Mouse (Mus musculus) limb, embryonic 11.5 days (tissue): Measurements from ENCODE around the gene Katnal1. TPM values are rescaled to one million over a fixed set of nuclear protein-coding genes. Genes with fewer than 3 reads are reported as not detected.
A peak's percentile ranks its signal among the peaks of the same experiment; 100 is the strongest.

Experiments used
- ATAC-seq: fragments of 200-750 bp; cut with Nextera tagmentation; 2 replicates; pipeline ENCODE4 v1.8.0; 2017; ENCODE audit warnings: low read depth; ENCODE audit not compliant: insufficient number of reproducible peaks, low FRiP score, low TSS enrichment
- DNase-seq: peaks from one replicate; pipeline ENCODE4 v3.0.0-alpha.2; 2015; ENCODE audit warnings: low spot score
- H3K27ac ChIP-seq: fragments of 300-500 bp; sonication (generic); replicated peaks from 2 replicates; pipeline ENCODE4 v1.5.1; 2014; ENCODE audit warnings: low read depth, mild to moderate bottlenecking, low read length
- H3K27me3 ChIP-seq: fragments of 300-500 bp; sonication (generic); 2 replicates; pipeline ENCODE4 v1.6.1; 2014; ENCODE audit warnings: mild to moderate bottlenecking, low read length, mixed read lengths; ENCODE audit not compliant: control insufficient read depth, insufficient read depth
- H3K36me3 ChIP-seq: fragments of 300-500 bp; sonication (generic); 2 replicates; pipeline ENCODE4 v1.6.1; 2014; ENCODE audit warnings: mild to moderate bottlenecking, low read length, moderate library complexity, mixed read lengths; ENCODE audit not compliant: control insufficient read depth, insufficient read depth
- H3K4me1 ChIP-seq: fragments of 300-500 bp; sonication (generic); 2 replicates; pipeline ENCODE4 v1.6.1; 2014; ENCODE audit warnings: low read length, mixed read lengths; ENCODE audit not compliant: control insufficient read depth, insufficient read depth
- H3K4me2 ChIP-seq: fragments of 300-500 bp; sonication (generic); 2 replicates; pipeline ENCODE4 v1.6.1; 2014; ENCODE audit warnings: low read depth, mild to moderate bottlenecking, moderate library complexity; ENCODE audit not compliant: severe bottlenecking
- H3K4me3 ChIP-seq: fragments of 300-500 bp; sonication (generic); 2 replicates; pipeline ENCODE4 v1.5.1; 2014; ENCODE audit warnings: low read depth, low read length
- H3K9ac ChIP-seq: fragments of 300-500 bp; sonication (generic); 2 replicates; pipeline ENCODE4 v1.6.1; 2014; ENCODE audit warnings: mild to moderate bottlenecking, low read length
- H3K9me3 ChIP-seq: fragments of 300-500 bp; sonication (generic); 2 replicates; pipeline ENCODE4 v1.6.1; 2016; ENCODE audit warnings: low read length; ENCODE audit not compliant: control insufficient read depth
- WGBS: fragments of 180-500 bp; shearing (Covaris S2); extraction: QIAGEN DNeasy Blood & Tissue Kit; methylation state at CpG from one replicate; pipeline ENCODE4 v1.1.7; 2014; 5-methylcytosine and 5-hydroxymethylcytosine counted together
- polyA plus RNA-seq: library from polyadenylated mRNA; unstranded; fragments of >200 nt; fragmentation: Nextera tagmentation; extraction: Ambion mirVana; gene quantifications from 2 replicates; pipeline ENCODE4 v1.2.1, GENCODE M21; 2014

Gene Katnal1
- polyA plus RNA-seq, result 23.1 and 24.2 TPM in 2 replicates

GRCm38 (mm10) chr5:148929116-148929449, at the start of gene Katnal1:
Katnal1 (minus strand) TSS chr5:148929320.
- DNase-seq, result no peak
- H3K27ac ChIP-seq, result peak within 1 kb of the TSS; percentile 96
- peaks cover 2% of the 10 kb centered on the region; the same call in 1 of the 2 replicates for H3K36me3 ChIP-seq
- no peaks in the 10 kb centered on the region for H3K27me3 ChIP-seq
- peak within 1 kb of the TSS; percentile 68 for H3K4me2 ChIP-seq
- peak within 1 kb of the TSS; percentile 70 for H3K4me3 ChIP-seq
- no peak; the same call in 1 of the 2 replicates for ATAC-seq
- WGBS, result 2% methylated on average over 16 of the region's 16 CpGs
- H3K9me3 ChIP-seq, result no peaks in the 10 kb centered on the region
- H3K4me1 ChIP-seq, result peaks cover 6% of the 10 kb centered on the region
- peak within 1 kb of the TSS; percentile 91 for H3K9ac ChIP-seq

GRCm38 (mm10) chr5:148978458-148979165, 49.5 kb upstream of the Katnal1 start:
- Histone ChIP-seq H3K27ac (peak overlapping the region; percentile 75; the same call in 1 of the 2 replicates), H3K4me3 (no peak overlapping the region)
- DNase-seq, result no peak

GRCm38 (mm10) chr5:148977698-148978457, 48.8 kb upstream of the Katnal1 start:
- ATAC-seq (peak; percentile 45; the same call in 1 of the 2 replicates), DNase-seq (peak; percentile 55)
- Histone ChIP-seq H3K4me3 (no peak overlapping the region), H3K36me3 (no peaks in the 10 kb centered on the region), H3K9ac (no peak overlapping the region; the same call in 1 of the 2 replicates), H3K4me2 (no peak overlapping the region), H3K9me3 (no peaks in the 10 kb centered on the region), H3K4me1 (peaks cover 17% of the 10 kb centered on the region), H3K27me3 (no peaks in the 10 kb centered on the region), H3K27ac (peak overlapping the region; percentile 75)
- 13% methylated on average over 14 of the region's 14 CpGs for WGBS

More at GRCm38 (mm10) chr5:148978458-148979165, 49.5 kb upstream of the Katnal1 start:
- WGBS, result 70% methylated on average over 18 of the region's 18 CpGs
- H3K9me3 ChIP-seq, result peaks cover under 1% of the 10 kb centered on the region; the same call in 1 of the 2 replicates
- no peak for ATAC-seq
- no peaks in the 10 kb centered on the region for H3K36me3 ChIP-seq
- H3K27me3 ChIP-seq, result no peaks in the 10 kb centered on the region
- H3K4me2 ChIP-seq, result no peak overlapping the region
- peaks cover 12% of the 10 kb centered on the region for H3K4me1 ChIP-seq
- H3K9ac ChIP-seq, result no peak overlapping the region

GRCm38 (mm10) chr5:148976876-148977275, 47.8 kb upstream of the Katnal1 start:
- ATAC-seq (no peak), DNase-seq (no peak)
- Histone ChIP-seq H3K27me3 (no peaks in the 10 kb centered on the region), H3K4me2 (no peak overlapping the region), H3K36me3 (no peaks in the 10 kb centered on the region), H3K4me3 (no peak overlapping the region), H3K9ac (no peak overlapping the region), H3K27ac (no peak overlapping the region), H3K4me1 (peaks cover 18% of the 10 kb centered on the region), H3K9me3 (no peaks in the 10 kb centered on the region)
- 69% methylated on average over 8 of the region's 8 CpGs for WGBS

GRCm38 (mm10) chr5:148975035-148975434, 45.9 kb upstream of the Katnal1 start:
- Histone ChIP-seq H3K9me3 (no peaks in the 10 kb centered on the region), H3K4me1 (peaks cover 18% of the 10 kb centered on the region), H3K9ac (no peak overlapping the region), H3K4me2 (no peak overlapping the region), H3K4me3 (no peak overlapping the region), H3K27ac (no peak overlapping the region), H3K36me3 (no peaks in the 10 kb centered on the region), H3K27me3 (no peaks in the 10 kb centered on the region)
- no peak for ATAC-seq
- no peak for DNase-seq
- WGBS, result 94% methylated on average over 12 of the region's 12 CpGs

GRCm38 (mm10) chr5:148973019-148973668, 44.0 kb upstream of the Katnal1 start:
- Histone ChIP-seq H3K9ac (0 out of 2 replicates have a peak overlapping the region, but pooled peaks have one; percentile 5), H3K9me3 (no peaks in the 10 kb centered on the region), H3K4me3 (no peak overlapping the region), H3K4me1 (peaks cover 17% of the 10 kb centered on the region), H3K27me3 (no peaks in the 10 kb centered on the region), H3K36me3 (no peaks in the 10 kb centered on the region), H3K27ac (no peak overlapping the region), H3K4me2 (no peak overlapping the region)
- 2% methylated on average over 6 of the region's 6 CpGs for WGBS
- no peak for DNase-seq
- 0 out of 2 replicates have a peak, but pooled peaks have one; percentile 23 for ATAC-seq

- 93% methylated on average over 8 of the region's 8 CpGs for WGBS
- no peak overlapping the region for H3K4me2 ChIP-seq
- no peak overlapping the region for H3K9ac ChIP-seq
- no peaks in the 10 kb centered on the region for H3K9me3 ChIP-seq
- no peaks in the 10 kb centered on the region for H3K36me3 ChIP-seq
- no peak for ATAC-seq
- peaks cover 10% of the 10 kb centered on the region for H3K4me1 ChIP-seq
- H3K27ac ChIP-seq, result no peak overlapping the region
- H3K4me3 ChIP-seq, result no peak overlapping the region
- no peak for DNase-seq
- H3K27me3 ChIP-seq, result no peaks in the 10 kb centered on the region
These were observed 43.0 kb upstream of the Katnal1 start for GRCm38 (mm10) chr5:148972167-148972566.

GRCm38 (mm10) chr5:148969648-148970047, 40.5 kb upstream of the Katnal1 start:
- H3K27ac ChIP-seq, result no peak overlapping the region
- 27% methylated on average over 9 of the region's 9 CpGs for WGBS
- no peak for ATAC-seq

More at GRCm38 (mm10) chr5:148969648-148970047, 40.5 kb upstream of the Katnal1 start:
- Histone ChIP-seq H3K9me3 (no peaks in the 10 kb centered on the region), H3K27me3 (no peaks in the 10 kb centered on the region), H3K4me3 (no peak overlapping the region), H3K9ac (no peak overlapping the region), H3K36me3 (no peaks in the 10 kb centered on the region), H3K4me1 (peaks cover 20% of the 10 kb centered on the region), H3K4me2 (no peak overlapping the region)
- DNase-seq, result peak; percentile 56
